Mouse (Mus musculus): Measurements from ENCODE around the gene Vmn1r46. TPM values are rescaled to one million over a fixed set of nuclear protein-coding genes. Genes with fewer than 3 reads are reported as not detected.
"Not testable (repeated sequence)": the region's sequence is repeated elsewhere in the genome, so short reads cannot be mapped to it uniquely, and the experiment has no call there.

The Vmn1r46 gene
- not detected in 2 replicates for polyA plus RNA-seq (2012; rRNA removed)

DNA sequence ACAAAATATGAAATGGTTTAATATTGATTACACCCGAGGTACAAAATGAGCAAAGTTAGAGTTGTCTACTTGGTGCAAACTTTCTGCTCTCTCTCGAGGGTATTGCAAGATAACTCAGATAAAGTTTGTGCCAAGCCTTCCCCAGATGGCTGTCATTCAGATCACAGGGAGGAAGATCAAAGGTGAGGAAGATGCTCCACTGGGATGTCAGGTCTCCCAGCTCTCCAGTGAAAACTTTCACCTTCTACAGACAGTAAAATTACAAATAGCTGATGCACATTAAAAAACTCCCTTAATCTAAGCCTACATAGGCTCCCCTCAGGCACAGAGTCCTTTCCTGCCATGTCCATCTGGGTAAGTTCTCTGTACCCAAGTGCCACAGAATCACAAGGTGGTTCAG, at the start of gene Vmn1r46:
Gene Vmn1r46, plus strand, starts transcription at position 301 of the 400 bp plus-strand sequence.
- DNase-seq (ENCODE audit: extremely low spot score in 1 of 2, low spot score in 1 of 2), result no peak

DNA sequence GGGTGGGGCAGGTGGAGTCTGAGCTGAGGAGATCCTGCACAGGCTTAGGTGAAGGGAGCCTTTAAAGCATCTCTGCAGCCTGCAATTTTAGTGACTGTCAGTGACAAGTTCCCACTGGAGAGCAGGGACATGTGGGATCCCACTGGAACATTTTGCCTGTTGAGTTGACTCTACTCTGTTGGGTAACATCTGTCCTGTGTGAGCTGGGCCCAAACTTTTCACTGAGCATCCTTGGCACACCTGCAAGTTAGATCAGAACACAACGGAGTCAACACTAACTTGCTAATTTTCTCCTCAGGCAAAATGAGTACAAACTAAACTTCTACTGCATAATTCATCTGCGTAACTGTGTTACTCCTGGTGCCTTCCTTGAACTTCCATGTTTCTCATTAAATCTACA, 28.6 kb upstream of the Vmn1r46 start, which contains the start of gene Vmn1r45:
Gene Vmn1r45, minus strand, starts transcription at position 101 of the 400 bp plus-strand sequence.
- not testable (repeated sequence) for DNase-seq (ENCODE audit: extremely low spot score in 1 of 2, low spot score in 1 of 2)

- no peak for DNase-seq (ENCODE audit: extremely low spot score in 1 of 2, low spot score in 1 of 2)
Observed at GRCm38 (mm10) chr6:89940926-89941325, 28.2 kb upstream of the Vmn1r46 start.

DNA sequence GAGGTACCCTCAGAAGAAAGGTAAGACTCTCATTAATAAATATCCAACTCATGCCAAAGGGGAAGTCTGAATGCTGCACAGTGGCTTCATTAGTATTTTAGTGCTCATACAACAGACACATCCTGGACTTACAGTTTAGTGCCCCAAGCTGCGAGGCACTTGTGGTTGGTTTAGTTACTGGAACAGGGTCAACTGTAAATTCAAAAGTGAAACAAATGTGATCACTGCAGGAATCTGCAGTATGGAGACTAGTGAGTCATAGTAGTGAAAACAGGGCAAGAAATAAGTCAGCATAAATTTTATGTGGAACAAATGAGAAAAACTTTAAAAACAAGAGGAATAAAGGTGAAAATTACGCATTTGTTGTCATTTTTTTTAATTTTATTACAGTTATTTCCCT, 15.6 kb upstream of the Vmn1r46 start:
- DNase-seq (ENCODE audit: extremely low spot score in 1 of 2, low spot score in 1 of 2), result no peak

DNA sequence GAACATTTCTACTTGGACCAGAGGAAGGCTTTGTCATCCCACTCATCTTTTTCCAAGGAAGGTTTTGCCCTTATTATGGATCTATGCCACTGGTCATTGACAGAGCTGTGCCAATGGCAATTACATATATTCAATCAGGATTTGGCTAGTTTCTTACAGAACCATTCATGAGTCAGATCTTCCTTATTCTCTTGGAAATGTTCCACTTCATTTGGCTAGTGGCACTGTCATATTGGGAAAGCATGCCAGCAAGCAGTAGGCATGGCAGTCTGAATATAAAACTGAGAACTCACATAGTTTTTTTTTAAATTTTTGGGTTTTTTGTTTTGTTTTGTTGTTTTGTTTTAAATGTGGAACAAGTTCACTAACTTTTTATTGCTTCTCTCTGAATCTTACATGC, 2.8 kb upstream of the Vmn1r46 start:
- DNase-seq (ENCODE audit: extremely low spot score in 1 of 2, low spot score in 1 of 2), result peak in 1 of 2 experiments; percentile 4

DNA sequence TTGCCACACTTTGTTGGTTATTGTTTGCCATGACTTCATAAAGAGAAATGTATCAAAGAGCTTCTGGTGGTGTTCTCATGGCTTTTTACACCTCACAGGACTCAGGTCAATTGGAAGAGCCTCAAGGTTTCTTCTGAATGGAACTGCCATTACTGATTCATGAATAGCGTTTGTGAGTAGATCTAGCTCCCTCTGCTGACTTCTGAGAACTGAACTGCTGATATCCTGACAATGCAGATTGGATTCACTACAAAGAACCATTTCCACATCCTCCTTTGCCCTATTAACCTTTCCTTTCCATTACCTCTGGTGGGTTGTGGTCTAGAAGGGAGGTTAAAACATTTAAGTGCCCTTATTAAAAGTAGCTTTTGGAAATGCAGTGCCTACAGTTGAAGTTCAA, 16.9 kb downstream of the Vmn1r46 start:
- no peak for DNase-seq (ENCODE audit: extremely low spot score in 1 of 2, low spot score in 1 of 2)

GRCm38 (mm10) chr6:90015847-90016246, 46.7 kb downstream of the Vmn1r46 start, which contains the start of gene Vmn1r47:
TSS of gene Vmn1r47 (plus strand) at chr6:90016147.
- DNase-seq (ENCODE audit: extremely low spot score in 1 of 2, low spot score in 1 of 2), result not testable (repeated sequence)

Other genes starting within 250 kb of the Vmn1r46 start
- not detected in 2 replicates for gene Vmn1r41, start 228.5 kb upstream of the Vmn1r46 start, polyA plus RNA-seq (2012; rRNA removed)
- not detected in 2 replicates for gene Vmn1r42, start 92.9 kb upstream of the Vmn1r46 start, polyA plus RNA-seq (2012; rRNA removed)
- gene Vmn1r43, start 92.9 kb upstream of the Vmn1r46 start, polyA plus RNA-seq (2012; rRNA removed), result not detected in 2 replicates
- gene Vmn1r44, start 85.7 kb upstream of the Vmn1r46 start, polyA plus RNA-seq (2012; rRNA removed), result not detected in 2 replicates
- not detected in 2 replicates for gene Vmn1r45, start 28.7 kb upstream of the Vmn1r46 start, polyA plus RNA-seq (2012; rRNA removed)
- not detected in 2 replicates for gene Vmn1r47, start 46.8 kb downstream of the Vmn1r46 start, polyA plus RNA-seq (2012; rRNA removed)
- gene Vmn1r48, start 67.5 kb downstream of the Vmn1r46 start, polyA plus RNA-seq (2012; rRNA removed), result not detected in 2 replicates
- not detected in 2 replicates for gene Vmn1r49, start 109.2 kb downstream of the Vmn1r46 start, polyA plus RNA-seq (2012; rRNA removed)
- gene Vmn1r50, start 132.1 kb downstream of the Vmn1r46 start, polyA plus RNA-seq (2012; rRNA removed), result not detected in 2 replicates
- not detected in 2 replicates for gene Vmn1r51, start 153.3 kb downstream of the Vmn1r46 start, polyA plus RNA-seq (2012; rRNA removed)
- gene Vmn1r52, start 205.5 kb downstream of the Vmn1r46 start, polyA plus RNA-seq (2012; rRNA removed), result not detected in 2 replicates
- not detected in 2 replicates for gene V1ra8, start 233.5 kb downstream of the Vmn1r46 start, polyA plus RNA-seq (2012; rRNA removed)